Mouse (Mus musculus) bone marrow macrophage, adult 2 months (primary cell): ENCODE results near the gene Slc15a5.

Experiments
- CTCF ChIP-seq: IDR thresholded peaks from 2 replicates; pipeline ENCODE4 v1.5.1; 2012; ENCODE audit warnings: low read depth, mild to moderate bottlenecking, low read length, moderate library complexity
- POLR2A ChIP-seq: IDR thresholded peaks from 2 replicates; pipeline ENCODE4 v1.6.1; 2012; ENCODE audit warnings: mild to moderate bottlenecking, low read depth, low read length, borderline replicate concordance

- TF ChIP-seq POLR2A = no peak
- TF ChIP-seq CTCF = no peak
Measured at GRCm38 (mm10) chr6:137936268-137936667, 143.4 kb downstream of the Slc15a5 start.
